Mouse (Mus musculus) liver, embryonic 16.5 days (tissue): ENCODE data around the gene Ndufa7. TPM values are rescaled to one million over a fixed set of nuclear protein-coding genes. Genes with fewer than 3 reads are reported as not detected.

Experiments used
- ATAC-seq: fragments of 200-750 bp; cut with Nextera tagmentation; 2 replicates; pipeline ENCODE4 v1.8.0; 2017; ENCODE audit warnings: low read depth, mild to moderate bottlenecking, moderate number of reproducible peaks, moderate library complexity
- H3K27ac ChIP-seq: fragments of 300-500 bp; sonication (generic); 2 replicates; pipeline ENCODE4 v1.5.1; 2014; ENCODE audit warnings: mild to moderate bottlenecking, low read length
- H3K27me3 ChIP-seq: fragments of 300-500 bp; sonication (generic); 2 replicates; pipeline ENCODE4 v1.6.1; 2014; ENCODE audit warnings: low read depth, low read length, mixed read lengths; ENCODE audit not compliant: control insufficient read depth, insufficient read depth
- H3K36me3 ChIP-seq: fragments of 300-500 bp; sonication (generic); 2 replicates; pipeline ENCODE4 v1.6.1; 2014; ENCODE audit warnings: mild to moderate bottlenecking; ENCODE audit not compliant: control insufficient read depth, insufficient read depth
- H3K4me1 ChIP-seq: fragments of 300-500 bp; sonication (generic); 2 replicates; pipeline ENCODE4 v1.6.1; 2014; ENCODE audit warnings: low read depth, low read length, mixed read lengths; ENCODE audit not compliant: control insufficient read depth
- H3K4me2 ChIP-seq: fragments of 300-500 bp; sonication (generic); 2 replicates; pipeline ENCODE4 v1.6.1; 2014; ENCODE audit warnings: low read depth, low read length, mixed read lengths
- H3K4me3 ChIP-seq: fragments of 300-500 bp; sonication (generic); 2 replicates; pipeline ENCODE4 v1.5.1; 2014; ENCODE audit warnings: low read depth, mild to moderate bottlenecking, low read length
- H3K9ac ChIP-seq: fragments of 300-500 bp; sonication (generic); 2 replicates; pipeline ENCODE4 v1.6.1; 2014; ENCODE audit warnings: low read depth, low read length
- H3K9me3 ChIP-seq: fragments of 300-500 bp; sonication (generic); replicated peaks from 2 replicates; pipeline ENCODE4 v1.6.1; 2016; ENCODE audit warnings: low read length; ENCODE audit not compliant: control insufficient read depth
- WGBS: fragments of 180-500 bp; shearing (Covaris S2); extraction: QIAGEN DNeasy Blood & Tissue Kit; methylation state at CpG from one replicate; pipeline ENCODE4 v1.1.7; 2014; ENCODE audit not compliant: insufficient replicate concordance; 5-methylcytosine and 5-hydroxymethylcytosine counted together
- polyA plus RNA-seq: library from polyadenylated mRNA; unstranded; fragments of >200 nt; fragmentation: Nextera tagmentation; extraction: Ambion mirVana; gene quantifications from 2 replicates; pipeline ENCODE4 v1.2.1, GENCODE M21; 2015

Gene Ndufa7
- polyA plus RNA-seq, 1 experiment from 2014 or later, result 243 TPM

- ATAC-seq, result no peak
- peaks cover 35% of the 10 kb centered on the region for H3K4me1 ChIP-seq
- no peaks in the 10 kb centered on the region for H3K9me3 ChIP-seq
- H3K4me3 ChIP-seq, result no peak overlapping the region
- no peak overlapping the region for H3K27ac ChIP-seq
- H3K9ac ChIP-seq, result no peak overlapping the region
- peaks cover under 1% of the 10 kb centered on the region; the same call in 1 of the 2 replicates for H3K36me3 ChIP-seq
- no peak overlapping the region for H3K4me2 ChIP-seq
- no peaks in the 10 kb centered on the region for H3K27me3 ChIP-seq
These were observed 41.0 kb upstream of the Ndufa7 start for GRCm38 (mm10) chr17:33783408-33783807.

- Histone ChIP-seq H3K27me3 (no peaks in the 10 kb centered on the region), H3K9me3 (no peaks in the 10 kb centered on the region), H3K4me2 (no peak overlapping the region), H3K9ac (no peak overlapping the region), H3K27ac (no peak overlapping the region), H3K4me1 (peaks cover 25% of the 10 kb centered on the region), H3K4me3 (no peak overlapping the region), H3K36me3 (no peaks in the 10 kb centered on the region)
- WGBS, result 65% methylated on average over 2 of the region's 2 CpGs
- ATAC-seq, result no peak
These were observed 39.4 kb upstream of the Ndufa7 start for GRCm38 (mm10) chr17:33784939-33785338.

GRCm38 (mm10) chr17:33786375-33786774 lies 38.0 kb upstream of the Ndufa7 start:
- ATAC-seq, result no peak
- Histone ChIP-seq H3K36me3 (no peaks in the 10 kb centered on the region), H3K4me2 (no peak overlapping the region), H3K9ac (no peak overlapping the region), H3K27ac (no peak overlapping the region), H3K27me3 (no peaks in the 10 kb centered on the region), H3K9me3 (no peaks in the 10 kb centered on the region), H3K4me1 (peaks cover 11% of the 10 kb centered on the region), H3K4me3 (no peak overlapping the region)
- 71% methylated on average over 18 of the region's 18 CpGs for WGBS

DNA sequence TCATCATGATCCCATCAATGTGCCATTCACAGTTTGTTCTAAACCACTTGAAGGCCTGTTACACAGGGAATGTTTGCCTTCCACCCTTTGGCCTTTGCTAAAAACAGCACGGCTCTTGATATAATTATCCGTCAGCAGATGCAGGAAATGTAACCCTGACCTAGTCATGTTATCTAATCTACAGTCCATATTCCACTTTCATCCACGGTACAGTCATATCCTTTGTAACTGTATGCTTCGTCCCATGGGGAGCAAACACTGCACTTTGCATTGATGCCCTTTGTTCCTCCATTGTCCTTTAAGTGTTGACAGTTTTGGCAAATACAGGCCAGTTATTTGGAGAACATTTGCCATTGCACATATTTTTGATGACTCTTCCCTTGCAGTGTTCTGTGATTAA lies 35.6 kb upstream of the Ndufa7 start:
- no peak overlapping the region for H3K27ac ChIP-seq
- no peak overlapping the region for H3K4me3 ChIP-seq
- ATAC-seq, result peak; percentile 69
- no peaks in the 10 kb centered on the region; the same call in 1 of the 2 replicates for H3K27me3 ChIP-seq
- no peaks in the 10 kb centered on the region for H3K36me3 ChIP-seq
- no peak overlapping the region for H3K9ac ChIP-seq
- H3K4me2 ChIP-seq, result no peak overlapping the region
- no peaks in the 10 kb centered on the region; the same call in 1 of the 2 replicates for H3K4me1 ChIP-seq
- 19% methylated on average over 4 of the region's 4 CpGs for WGBS
- H3K9me3 ChIP-seq, result no peaks in the 10 kb centered on the region

DNA sequence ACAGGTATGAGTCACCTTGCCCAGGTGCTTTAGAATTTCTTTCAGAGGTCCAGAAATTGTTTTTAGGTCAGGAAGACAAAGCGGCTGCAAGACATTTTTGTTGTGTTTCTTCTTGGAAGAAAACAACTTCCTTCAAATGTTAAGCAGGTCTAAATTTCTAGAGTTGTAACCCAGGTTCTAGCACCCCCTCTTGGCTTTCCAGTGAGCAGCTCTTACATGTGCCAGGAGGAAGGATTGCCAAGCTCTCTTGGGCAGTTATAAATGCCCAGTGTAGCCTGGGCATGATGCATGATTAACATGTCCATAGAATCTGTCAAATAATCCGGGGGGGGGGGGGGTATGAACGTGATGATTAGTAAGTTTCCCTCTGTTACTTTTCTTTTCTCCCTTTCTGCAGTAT lies 26.1 kb upstream of the Ndufa7 start:
- no peaks in the 10 kb centered on the region for H3K27me3 ChIP-seq
- ATAC-seq, result no peak
- H3K9me3 ChIP-seq, result no peaks in the 10 kb centered on the region
- H3K9ac ChIP-seq, result no peak overlapping the region
- H3K4me3 ChIP-seq, result no peak overlapping the region
- no peak overlapping the region for H3K27ac ChIP-seq
- H3K36me3 ChIP-seq, result no peaks in the 10 kb centered on the region
- WGBS, result 37% methylated on average over 3 of the region's 3 CpGs
- H3K4me1 ChIP-seq, result peaks cover 2% of the 10 kb centered on the region; the same call in 1 of the 2 replicates
- H3K4me2 ChIP-seq, result no peak overlapping the region

DNA sequence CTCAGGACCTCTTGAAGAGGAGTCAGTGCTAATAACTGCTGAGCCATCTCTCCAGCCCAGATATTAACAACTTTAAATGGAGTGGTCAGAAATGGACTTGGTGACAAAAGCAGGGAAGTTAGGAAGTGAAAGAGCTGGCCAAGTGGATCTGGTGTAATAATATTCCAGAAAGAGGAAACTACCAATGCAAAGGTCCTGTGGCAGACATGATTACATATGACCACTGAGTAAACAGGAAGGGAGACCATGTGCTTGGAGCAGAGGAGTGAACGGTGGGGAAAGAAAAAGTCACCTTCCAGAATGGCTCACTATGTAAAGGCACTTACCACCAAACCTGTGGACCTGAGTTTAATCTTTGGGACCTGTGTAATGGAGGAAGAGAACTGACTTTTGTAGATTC lies 25.1 kb upstream of the Ndufa7 start:
- Histone ChIP-seq H3K27me3 (no peaks in the 10 kb centered on the region), H3K4me2 (no peak overlapping the region), H3K4me3 (no peak overlapping the region), H3K9ac (no peak overlapping the region), H3K27ac (no peak overlapping the region), H3K9me3 (no peaks in the 10 kb centered on the region), H3K36me3 (no peaks in the 10 kb centered on the region), H3K4me1 (peaks cover 3% of the 10 kb centered on the region; the same call in 1 of the 2 replicates)
- 20% methylated on average over 1 of the region's 1 CpGs for WGBS
- ATAC-seq, result no peak

DNA sequence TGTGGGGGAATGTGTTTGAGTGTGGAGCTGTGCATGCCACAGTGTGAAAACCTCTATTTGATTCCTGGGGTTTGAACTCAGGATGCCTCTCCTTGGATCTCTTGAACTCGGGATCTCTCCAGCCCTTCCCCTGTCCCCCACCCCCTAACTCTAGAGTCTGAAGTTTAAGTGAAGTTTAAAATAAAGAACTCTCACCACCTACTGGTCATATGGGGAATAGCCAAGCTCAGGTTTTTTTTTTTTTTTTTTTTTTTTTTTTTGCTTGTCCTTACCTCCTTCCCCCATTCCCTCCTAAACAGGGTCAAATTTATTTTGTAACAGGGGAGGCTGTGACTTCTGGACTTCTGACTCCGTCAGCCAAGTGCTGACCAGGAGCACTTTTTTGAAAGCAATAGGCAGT lies 22.2 kb upstream of the Ndufa7 start:
- Histone ChIP-seq H3K4me2 (no peak overlapping the region), H3K27ac (no peak overlapping the region), H3K36me3 (no peaks in the 10 kb centered on the region), H3K27me3 (no peaks in the 10 kb centered on the region), H3K9ac (no peak overlapping the region), H3K4me3 (no peak overlapping the region), H3K4me1 (peaks cover 5% of the 10 kb centered on the region; the same call in 1 of the 2 replicates), H3K9me3 (no peaks in the 10 kb centered on the region)
- ATAC-seq, result no peak
- 1% methylated on average over 2 of the region's 2 CpGs for WGBS

- H3K9me3 ChIP-seq, result no peaks in the 10 kb centered on the region
- H3K4me2 ChIP-seq, result no peak overlapping the region
- no peaks in the 10 kb centered on the region for H3K27me3 ChIP-seq
- H3K9ac ChIP-seq, result no peak overlapping the region
- no peak overlapping the region for H3K27ac ChIP-seq
- H3K4me3 ChIP-seq, result no peak overlapping the region
- no peak for ATAC-seq
- H3K4me1 ChIP-seq, result peaks cover 5% of the 10 kb centered on the region; the same call in 1 of the 2 replicates
- WGBS, result 50% methylated on average over 4 of the region's 4 CpGs
- H3K36me3 ChIP-seq, result no peaks in the 10 kb centered on the region
These were observed 20.2 kb upstream of the Ndufa7 start for GRCm38 (mm10) chr17:33804205-33804604.

DNA sequence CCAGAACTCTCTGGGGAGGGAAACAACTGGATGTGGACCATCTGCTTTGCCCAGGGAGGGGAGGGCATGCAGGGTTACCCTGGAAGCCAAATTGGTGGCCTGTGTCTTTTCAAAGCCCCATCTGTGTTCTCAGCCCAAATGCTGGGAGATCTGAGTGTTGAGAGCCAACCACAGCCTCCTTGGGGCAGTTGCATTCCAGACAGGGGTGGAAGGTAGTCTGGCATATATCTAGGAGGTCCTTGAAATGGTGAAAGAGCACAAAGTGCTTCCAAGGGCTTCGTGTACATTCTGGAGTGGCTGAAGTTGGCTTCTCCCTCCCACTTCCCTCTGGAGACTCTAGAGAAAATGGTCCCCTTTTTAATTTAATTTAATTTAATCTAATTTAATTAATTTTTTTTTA lies 19.6 kb upstream of the Ndufa7 start:
- Histone ChIP-seq H3K36me3 (no peaks in the 10 kb centered on the region), H3K9me3 (no peaks in the 10 kb centered on the region), H3K27ac (no peak overlapping the region), H3K4me2 (no peak overlapping the region), H3K4me3 (no peak overlapping the region), H3K27me3 (no peaks in the 10 kb centered on the region), H3K4me1 (peaks cover 5% of the 10 kb centered on the region; the same call in 1 of the 2 replicates), H3K9ac (no peak overlapping the region)
- ATAC-seq, result no peak
- 57% methylated on average over 1 of the region's 1 CpGs for WGBS
